Mouse (Mus musculus) MN1 (cell line): ENCODE measurements at regions not wholly inside any gene's neighbourhood (a gene's known extent, or its start where the extent isn't known, plus 50 kb on each side); places are given as distances from the start of the nearest gene placed in this dataset.

Experiments used
- DNase-seq: peaks from one replicate; pipeline ENCODE4 v3.0.0-alpha.2; 2016; ENCODE audit warnings: low spot score

DNA sequence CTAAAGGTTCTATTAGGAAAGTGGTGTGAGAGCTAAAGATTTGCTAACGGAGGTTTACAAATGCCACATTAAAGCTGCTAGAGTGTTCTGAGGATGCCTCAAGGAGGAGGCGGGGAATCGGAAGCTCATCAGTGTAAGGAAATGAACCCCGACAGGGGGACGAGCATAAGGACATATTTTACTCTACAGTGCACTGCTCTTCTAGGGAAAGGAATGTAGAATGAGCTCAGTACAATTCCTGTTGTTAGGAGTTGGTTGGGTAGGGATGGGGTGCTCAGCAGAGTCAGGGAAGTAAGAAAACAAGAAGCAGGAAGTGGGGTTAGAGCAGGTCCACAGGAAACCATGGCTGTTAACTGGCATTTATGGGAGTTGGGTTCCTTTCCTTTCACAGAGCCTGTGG, 54.6 kb downstream of the Mex3b start:
- DNase-seq, result no peak

DNA sequence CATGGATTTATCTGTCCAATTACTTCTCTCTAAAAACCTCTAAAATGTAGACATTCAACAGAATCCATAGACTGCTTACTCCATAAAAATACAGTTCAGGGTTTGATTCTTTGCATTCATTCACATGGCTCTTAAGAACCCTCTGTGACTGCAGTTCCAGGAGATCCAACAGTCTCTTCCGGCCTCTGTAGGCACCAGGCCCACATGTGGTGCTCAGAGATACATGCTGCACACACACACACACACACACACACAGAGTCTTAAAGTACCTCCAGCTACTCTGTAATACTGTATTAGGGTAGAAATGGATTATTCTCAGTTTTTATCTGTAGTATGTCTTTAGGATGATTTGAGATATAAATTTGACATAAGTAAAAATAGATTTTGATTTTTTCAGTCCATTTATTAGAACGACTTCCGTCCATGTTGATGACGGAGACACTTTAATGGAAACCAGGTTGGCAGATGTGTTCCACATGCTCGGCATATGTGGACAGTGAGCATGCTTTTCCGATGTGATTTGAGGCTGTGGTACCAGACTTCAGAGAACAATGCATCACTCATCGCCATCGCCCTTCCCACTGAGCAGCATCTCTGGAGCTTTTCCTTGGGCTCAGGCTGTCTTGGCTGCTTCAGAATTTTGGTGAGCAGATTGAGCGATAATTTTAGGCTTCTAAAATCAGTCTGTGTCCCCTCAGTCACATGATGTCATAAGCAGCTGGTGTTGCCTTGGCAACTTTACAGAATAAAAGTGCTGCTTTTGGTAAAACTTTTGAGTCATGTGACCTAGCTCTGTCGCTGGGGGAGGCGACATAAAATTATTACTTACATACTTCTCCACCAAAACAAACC, 56.3 kb downstream of the Mex3b start:
- no peak for DNase-seq

DNA sequence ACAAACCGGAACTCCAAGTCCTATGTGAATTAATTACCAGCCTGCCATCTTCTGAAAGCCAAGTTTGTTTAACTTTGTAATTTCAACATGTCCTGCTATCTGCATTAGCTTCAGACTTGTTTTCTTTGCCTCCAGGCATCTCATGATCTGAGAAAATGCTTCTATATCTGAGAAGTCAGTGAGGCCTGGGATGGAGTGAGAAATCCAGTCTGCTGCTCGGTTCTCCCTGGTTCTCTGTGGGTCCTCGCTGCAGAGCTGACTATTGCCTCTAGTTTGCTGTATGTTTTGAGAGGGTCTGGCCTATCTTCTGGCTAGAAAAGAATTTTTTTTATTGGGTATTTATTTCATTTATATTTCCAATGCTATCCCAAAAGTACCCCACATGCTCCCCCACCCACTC, 57.0 kb downstream of the Mex3b start:
- DNase-seq, result no peak

DNA sequence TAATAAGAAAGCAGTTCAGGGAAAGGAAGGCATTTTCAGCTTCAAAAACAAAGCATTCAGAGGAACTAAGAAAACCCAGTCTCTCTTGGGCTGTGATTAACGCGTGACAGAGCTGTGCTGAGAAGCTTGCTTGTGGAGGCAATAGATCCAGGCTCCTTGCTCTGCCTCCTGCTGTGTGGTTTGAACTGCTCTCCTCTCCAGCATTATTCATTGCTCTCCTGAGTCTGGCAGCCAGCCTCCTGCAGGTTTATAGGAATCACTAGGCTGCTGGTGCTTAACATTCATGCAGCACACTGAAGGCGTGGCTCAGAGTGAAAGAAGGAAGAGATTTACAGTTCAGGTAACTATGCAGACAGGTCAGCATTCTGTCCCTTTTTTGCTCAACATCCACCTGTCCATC, 71.2 kb downstream of the Mex3b start:
- DNase-seq, result no peak

DNA sequence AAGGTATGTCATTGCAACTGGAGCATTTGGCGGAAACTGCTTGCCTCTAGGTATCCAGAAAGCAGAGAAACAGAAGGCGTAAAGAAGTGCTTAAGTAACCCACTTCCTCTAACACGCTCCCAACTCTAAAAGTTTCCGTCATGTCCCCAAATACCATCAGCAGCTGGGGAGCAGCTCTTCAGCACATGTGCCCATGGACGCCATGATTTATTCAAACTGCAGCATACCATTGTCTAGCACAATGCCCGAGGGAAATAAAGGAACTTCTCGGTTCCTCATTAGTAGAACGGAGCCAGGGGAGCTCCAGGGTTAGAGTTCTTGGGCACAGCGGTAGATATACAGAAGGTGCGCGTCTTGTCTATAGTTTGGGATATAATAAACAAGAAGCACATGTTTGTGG, 72.4 kb downstream of the Mex3b start:
- no peak for DNase-seq

DNA sequence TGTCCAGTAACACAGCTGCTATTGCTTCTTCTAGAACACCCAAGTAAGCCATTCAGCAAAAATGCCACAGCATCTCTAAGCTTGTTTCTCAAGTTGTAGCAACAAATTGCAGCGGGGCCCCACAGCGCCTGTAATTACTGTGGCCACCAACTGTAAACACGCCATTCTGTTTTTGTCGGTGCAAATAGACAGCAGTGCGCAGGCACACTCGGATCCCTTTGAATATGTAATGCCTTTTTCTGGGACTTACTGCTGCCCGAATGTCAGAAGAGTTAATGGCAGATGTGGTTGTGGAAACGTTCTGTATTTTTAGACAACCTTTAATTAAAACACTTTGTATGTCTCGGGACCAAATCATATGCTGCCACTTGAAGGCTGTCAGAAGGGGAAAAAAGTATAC, 76.2 kb downstream of the Mex3b start:
- no peak for DNase-seq

DNA sequence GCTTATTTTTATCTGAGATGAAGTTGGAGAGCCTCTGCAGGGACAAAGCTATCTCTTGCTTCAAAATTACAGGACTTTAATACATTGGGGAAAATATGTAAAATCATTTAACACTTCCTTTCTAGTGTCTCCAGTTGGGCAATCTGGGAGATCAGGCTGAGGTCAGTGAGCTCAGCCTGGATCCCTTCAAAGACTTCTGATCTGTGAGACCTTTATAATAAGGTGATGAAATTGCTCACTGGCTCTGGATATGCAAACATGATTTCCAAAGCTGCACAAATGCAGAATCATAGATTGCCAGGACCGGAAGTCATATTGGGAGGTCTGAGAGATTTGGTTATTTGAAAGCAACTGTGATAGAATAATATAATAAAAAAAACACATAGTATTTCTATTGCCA, 76.7 kb downstream of the Mex3b start:
- no peak for DNase-seq

DNA sequence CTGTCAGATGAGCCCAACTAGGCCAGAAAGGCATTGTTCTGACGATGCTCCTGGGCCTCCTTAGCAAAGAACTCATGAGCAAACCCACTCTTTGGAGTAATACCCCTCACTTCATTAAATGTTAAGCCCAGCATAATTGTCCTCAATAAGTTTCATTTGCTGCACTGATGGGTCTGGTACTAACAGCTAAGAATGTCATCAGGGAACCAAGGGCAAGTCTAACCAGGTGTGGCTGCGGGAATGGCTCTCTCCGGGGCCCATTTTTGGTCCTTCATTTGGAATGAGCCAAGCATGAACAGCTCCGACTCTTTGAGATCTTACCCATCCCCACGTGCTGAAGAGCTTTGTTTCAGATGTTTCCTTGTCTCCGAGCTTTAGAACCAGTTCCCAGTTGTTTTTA, 82.2 kb downstream of the Mex3b start:
- no peak for DNase-seq

DNA sequence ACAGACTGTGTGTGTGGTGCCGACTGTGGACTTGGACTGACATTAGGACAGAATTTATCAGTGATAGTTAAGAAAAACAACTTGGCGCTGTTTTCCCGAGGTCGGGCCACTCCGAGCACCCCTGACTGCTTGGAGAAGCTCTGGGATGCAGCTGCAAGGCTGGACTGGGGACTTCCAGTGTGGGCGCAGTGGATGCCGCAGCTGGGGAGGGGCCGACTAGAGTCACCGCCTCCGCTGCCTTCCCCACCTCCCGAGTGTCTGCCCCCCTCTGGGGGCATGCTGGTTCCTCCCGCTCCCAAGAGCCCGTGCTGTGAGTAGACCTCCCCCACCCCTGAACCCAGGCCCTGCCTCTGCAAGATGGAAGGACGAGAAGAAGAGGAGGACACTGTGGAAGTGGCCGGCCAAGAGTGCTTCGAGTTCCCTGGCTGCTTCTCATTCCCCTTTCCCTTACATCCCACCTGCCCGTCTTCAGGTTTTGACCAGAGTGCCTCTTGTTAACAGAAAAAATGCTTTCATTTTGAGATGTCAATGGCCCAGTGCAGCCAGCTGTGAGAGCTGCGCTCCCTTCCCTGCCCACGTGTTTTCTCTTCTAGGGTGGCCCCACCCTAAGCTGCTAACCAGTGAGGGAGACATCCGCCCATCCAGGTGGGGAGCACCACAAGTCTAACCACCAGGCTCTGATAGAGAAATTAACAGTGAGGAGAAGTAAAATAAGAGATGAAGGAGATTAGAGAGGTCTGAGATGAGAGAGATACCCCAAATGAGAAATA, 90.3 kb downstream of the Mex3b start:
- no peak for DNase-seq

DNA sequence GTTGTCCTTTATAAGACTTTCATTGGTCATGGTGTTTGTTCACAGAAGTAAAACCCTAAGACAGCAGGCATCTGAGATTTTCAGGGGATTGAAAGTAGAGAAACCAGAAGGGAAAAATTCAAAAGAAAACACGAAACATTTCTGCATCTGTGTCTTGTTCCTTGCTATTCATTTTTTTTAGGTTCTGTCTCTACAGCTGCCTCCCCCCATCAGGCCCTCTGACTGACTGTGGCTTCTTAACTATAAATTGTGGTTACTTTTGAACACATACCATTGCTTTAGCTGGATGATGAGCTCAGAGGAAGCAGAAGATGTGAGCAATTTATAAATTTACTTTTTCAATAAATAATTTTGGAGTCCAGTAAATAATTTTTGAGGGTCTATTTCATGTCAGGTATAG, 103.5 kb downstream of the Mex3b start:
- no peak for DNase-seq

DNA sequence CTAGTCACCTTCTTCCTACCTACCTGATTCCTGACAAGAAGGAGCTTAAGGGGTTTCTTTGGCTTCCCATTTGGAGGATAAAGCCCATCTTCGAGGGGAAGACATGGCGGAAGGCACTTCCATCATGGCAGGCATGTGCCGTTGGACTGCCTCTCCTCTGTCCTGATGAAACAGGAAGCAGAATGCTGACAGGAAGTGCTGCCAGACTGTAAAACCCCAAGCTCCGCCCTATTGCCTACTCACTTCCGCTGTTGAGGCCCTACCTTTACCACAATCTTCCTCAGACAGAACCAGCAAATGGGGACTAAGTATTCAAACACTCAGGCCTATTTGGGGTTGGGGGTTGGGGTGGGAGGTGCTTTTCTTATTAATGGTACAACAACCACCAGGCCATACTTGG, 104.1 kb downstream of the Mex3b start:
- DNase-seq, result peak; percentile 24

DNA sequence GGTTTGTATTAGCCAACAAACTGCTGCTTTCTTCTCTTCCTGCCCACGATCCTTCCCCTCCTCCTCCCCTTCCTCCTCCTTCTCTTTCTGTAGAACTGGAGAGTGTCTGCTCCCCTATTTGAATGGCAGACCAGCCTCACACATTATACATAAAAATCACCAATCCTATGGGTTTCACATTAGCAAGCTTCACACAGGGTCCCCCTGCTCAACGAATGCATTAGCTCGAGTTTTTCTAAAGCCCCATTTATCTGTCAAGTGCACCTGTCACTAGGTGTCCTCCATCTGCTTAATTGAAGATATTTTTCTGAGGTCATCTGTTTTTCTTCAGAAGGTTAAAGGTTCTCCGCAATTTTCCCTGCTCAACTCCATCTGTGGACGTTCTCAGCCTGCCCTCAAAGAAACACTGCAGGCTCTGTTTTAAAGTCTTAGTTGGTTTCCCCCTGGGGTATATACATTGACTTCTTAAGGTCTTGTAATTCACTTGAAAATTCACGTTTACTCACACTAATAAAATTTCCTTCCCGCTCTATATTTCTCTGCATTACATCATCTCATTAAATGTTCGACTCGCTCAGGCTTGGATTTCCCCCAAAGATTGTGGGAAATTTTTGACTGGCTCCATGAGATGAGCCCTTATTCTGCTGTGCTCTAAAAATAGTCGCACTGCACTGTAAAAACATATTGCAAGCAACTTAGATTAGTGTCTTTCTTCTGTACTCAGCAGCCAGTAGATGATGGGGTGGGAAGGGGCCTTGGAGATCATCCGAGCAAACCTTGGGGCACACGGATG, 105.3 kb downstream of the Mex3b start:
- peak; percentile 43 for DNase-seq

DNA sequence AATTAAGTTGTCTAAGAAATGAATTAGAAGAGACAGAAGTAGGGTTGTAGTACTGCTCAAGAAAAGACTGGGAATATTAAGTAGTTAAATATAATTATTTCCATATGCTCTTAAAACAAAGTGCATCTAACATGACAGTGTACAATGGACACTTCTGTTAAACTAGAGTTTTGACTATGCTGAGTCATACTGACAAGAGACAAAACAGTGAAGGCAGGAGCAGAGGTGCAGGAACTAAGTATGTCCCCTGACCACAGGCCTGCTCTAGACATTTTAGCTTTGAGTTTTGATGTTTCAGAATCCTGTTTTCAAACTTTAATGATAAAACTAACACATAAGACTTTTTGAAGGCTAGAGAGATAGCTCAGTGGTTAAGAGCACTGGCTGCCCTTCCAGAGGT, 123.6 kb downstream of the Mex3b start:
- DNase-seq, result no peak

DNA sequence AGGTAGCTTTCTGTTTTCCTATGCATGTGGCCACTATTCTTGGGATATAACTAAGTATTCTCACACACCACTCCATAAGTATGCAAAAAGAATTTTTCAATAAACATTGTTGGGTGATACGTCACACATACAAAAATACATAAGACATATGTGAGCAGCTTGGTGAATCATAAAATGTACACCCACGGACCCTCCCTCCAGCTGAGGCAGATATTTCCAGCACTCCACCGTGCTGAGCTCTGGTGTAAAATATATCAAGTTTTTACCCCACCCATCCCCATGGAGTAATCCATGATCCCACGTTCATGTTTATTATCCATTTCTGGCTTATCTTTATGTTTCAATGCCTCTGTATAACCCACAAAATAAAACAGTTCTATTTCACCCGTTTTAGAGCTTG, 126.0 kb downstream of the Mex3b start:
- no peak for DNase-seq

DNA sequence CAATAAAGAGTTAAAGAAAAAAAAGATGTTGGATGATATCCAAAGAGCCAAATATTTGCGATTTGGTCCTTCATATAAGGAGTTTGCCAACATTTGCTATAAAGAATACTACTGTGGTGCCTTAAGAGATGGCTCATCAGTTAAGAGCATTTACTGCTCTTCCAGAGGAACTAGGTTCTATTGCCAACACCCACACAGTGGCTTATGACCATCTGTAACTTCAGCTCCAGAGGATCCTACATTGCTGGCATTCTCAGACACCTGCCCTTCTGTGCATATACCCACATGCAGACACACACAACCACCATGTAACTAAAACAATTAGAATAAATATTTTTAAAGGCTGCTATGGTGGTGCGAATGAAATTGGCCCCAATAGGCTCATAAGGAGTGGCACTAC, 131.7 kb downstream of the Mex3b start:
- DNase-seq, result no peak

DNA sequence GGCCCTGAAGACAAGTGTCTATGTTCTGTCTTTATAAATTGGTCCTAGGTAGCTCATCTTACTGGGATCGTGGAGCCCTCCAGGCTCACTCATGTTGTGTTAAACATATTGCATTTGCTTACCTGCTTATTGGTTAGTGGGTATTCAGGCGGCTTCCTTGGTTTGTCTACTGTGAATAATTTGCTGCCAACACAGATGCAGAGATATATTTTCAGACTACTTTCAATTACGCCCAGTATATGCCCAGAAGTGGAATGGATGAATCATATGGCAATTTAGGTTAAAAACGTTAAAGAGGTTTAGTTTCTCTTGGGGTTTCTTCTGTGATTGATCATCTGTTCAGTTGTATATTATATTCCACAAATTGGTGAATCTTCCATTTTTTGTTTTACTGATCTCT, 140.4 kb downstream of the Mex3b start:
- DNase-seq, result no peak

DNA sequence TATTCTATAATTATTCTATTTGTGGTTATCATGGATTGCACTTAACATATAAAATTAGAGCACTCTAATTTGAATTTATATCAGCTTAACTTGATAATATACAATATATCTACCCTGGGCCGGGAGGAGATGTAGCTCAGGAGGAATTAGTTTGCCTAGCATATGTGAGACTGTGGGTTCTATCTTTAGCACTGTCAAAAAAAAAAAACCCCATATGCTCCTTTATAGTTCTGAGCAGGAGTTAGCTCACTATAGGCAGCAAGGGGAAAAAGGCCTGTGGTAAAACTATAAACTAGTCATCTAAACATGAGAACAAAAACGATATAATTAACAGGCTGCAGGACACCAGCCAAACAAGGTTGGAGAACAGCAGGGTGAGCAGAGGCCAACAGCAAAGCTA, 145.0 kb downstream of the Mex3b start:
- DNase-seq, result no peak

DNA sequence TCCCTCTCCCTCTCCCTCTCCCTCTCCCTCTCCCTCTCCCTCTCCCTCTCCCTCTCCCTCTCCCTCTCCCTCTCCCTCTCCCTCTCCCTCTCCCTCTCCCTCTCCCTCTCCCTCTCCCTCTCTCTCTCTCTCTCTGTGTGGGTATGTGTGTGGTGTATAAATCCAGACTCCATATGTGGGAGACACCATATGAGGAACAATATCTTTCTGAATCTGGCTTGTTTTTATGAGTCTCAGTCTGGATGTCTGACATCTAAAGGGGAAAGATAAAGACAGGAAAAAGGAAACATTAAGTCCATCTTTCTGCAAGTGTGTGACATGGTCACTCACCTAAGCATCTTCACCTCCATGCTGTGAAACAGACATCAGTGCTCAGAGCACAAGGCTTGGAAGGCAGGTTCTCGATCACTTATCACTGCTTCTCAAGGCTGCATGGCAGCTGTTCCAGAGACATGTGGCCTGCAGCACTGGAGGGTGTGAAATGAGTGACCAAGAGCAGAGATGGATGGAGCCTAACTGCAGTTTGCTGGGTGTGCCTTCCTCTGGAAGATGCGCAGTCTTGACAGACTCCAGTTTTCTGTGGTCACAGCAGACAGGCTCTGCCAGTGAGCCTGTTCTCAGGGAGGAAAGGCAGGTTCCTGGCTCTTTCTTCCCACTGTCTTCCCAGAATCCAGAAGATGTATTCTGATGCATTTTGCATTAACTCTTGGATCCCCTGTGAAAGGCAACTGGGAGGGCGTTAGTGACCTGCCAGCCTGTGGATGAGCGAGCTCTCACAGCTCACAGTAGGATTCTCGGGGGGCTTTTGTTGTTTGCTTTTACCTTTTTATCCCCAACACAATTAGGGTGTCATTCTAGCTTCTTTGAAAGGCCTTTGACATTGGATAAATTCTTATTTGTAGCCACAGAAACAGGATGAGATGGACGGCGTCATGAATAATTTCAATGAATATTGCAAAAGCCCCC, 147.9 kb downstream of the Mex3b start:
- no peak for DNase-seq

DNA sequence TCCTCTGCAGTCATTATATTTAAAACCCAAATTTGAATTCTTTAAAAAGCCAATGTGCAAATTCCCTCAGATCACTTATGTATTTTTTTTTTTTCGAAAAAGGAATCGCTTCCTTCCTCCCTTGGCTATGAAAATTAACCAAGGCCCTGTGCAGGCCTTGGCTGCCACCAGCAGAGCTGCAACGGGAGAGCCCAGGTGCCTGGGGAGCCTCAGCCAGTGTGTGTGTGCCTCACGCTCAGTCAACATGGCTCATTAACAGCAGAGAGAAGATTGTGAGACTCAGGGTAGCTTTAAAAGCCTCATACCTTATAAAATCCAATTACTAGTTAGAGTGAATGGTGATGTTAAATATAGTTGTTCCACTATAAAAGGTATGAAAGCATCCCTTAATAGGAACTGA, 148.6 kb downstream of the Mex3b start:
- DNase-seq, result no peak

DNA sequence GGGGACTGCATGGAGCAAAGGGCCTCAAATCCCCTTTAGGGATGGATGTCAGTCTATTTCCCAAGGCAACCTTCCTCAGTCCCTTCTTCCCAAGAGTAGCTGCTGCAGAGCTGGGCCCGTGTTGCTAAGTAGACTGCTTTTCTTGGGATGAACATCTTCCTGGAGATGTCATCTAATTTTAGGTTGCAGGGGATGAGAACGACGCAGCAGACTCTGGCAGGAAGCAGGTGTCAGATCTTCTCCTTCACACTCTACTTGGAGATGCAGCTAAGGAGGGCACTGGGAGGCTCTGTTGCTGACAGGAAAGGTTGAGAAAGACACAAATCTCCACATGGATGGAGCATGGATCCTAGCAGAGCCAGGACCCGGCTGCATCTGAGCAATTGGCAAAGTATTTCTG, 149.4 kb downstream of the Mex3b start:
- no peak for DNase-seq

DNA sequence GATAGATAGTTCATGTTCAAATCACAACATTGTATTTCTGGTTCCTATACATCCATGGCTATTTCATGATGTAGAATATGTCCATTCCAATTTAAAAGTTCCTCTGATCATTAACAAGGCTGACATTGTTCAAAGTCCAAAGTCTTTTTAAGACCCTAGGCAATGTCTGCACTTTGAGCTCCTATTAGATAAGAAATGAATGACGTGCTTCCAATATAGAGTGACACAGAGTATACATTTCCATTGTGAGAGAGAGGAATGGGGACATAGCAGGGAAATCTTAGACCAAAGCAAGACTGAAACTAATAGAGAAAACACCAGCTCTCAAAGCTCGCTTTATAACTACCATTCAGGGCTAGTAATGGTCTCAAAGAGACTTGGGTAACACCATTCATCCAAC, 153.5 kb downstream of the Mex3b start:
- DNase-seq, result no peak

DNA sequence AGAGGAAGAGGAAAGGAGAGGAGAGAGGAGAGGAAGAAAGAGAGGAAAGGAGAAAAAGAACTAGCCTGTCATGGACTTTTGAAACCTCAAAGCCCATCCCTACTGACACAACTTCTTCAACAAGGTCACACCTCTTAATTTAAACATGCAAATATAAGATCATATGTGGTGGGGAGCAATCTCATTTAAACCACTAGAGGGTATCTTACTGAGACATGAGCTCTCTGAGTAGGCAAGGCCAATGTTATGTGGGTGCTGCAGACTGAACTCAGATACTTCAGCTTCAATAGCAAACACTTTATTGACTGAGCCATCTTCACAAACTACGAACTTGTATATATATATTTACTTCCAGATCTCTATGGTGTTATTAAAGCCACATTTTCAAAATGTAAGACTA, 156.9 kb downstream of the Mex3b start:
- DNase-seq, result no peak
